Mouse (Mus musculus): ENCODE data around the gene Mpp3. TPM values are rescaled to one million over a fixed set of nuclear protein-coding genes. Genes with fewer than 3 reads are reported as not detected.
A peak's percentile ranks its signal among the peaks of the same experiment; 100 is the strongest.

Mpp3 gene
- polyA plus RNA-seq, 1 experiment from 2014 or later: 0.76 TPM

- H3K36me3 ChIP-seq (ENCODE audit: control insufficient read depth, insufficient read depth): no peaks in the 10 kb centered on the region
- WGBS (ENCODE audit: insufficient replicate concordance): 69% methylated on average over 12 of the region's 12 CpGs
- no peaks in the 10 kb centered on the region for H3K9me3 ChIP-seq (replicated peaks; ENCODE audit: control insufficient read depth, low read length)
- no peak overlapping the region for H3K4me3 ChIP-seq (ENCODE audit: low read depth, low read length)
- ATAC-seq (ENCODE audit: low read depth): no peak
- H3K27me3 ChIP-seq (ENCODE audit: control insufficient read depth, insufficient read depth, low read depth, low read length): peaks cover 3% of the 10 kb centered on the region; the same call in 1 of the 2 replicates
- no peak overlapping the region for H3K4me2 ChIP-seq (ENCODE audit: low read depth, low read length)
- H3K27ac ChIP-seq (ENCODE audit: low read length): no peak overlapping the region
- no peaks in the 10 kb centered on the region for H3K4me1 ChIP-seq (ENCODE audit: control insufficient read depth, low read depth, low read length)
- H3K9ac ChIP-seq (ENCODE audit: low read depth, low read length): no peak overlapping the region
These were observed 4.9 kb upstream of the Mpp3 start for GRCm38 (mm10) chr11:102033055-102033591.

GRCm38 (mm10) chr11:102031149-102031548 lies 2.9 kb upstream of the Mpp3 start:
- H3K4me2 ChIP-seq (ENCODE audit: low read depth, low read length): no peak overlapping the region
- no peak overlapping the region for H3K27ac ChIP-seq (ENCODE audit: low read length)
- H3K27me3 ChIP-seq (ENCODE audit: control insufficient read depth, insufficient read depth, low read depth, low read length): peaks cover 23% of the 10 kb centered on the region
- no peaks in the 10 kb centered on the region for H3K9me3 ChIP-seq (replicated peaks; ENCODE audit: control insufficient read depth, low read length)
- peaks cover 6% of the 10 kb centered on the region for H3K4me1 ChIP-seq (ENCODE audit: control insufficient read depth, low read depth, low read length)
- H3K9ac ChIP-seq (ENCODE audit: low read depth, low read length): no peak overlapping the region
- no peaks in the 10 kb centered on the region for H3K36me3 ChIP-seq (ENCODE audit: control insufficient read depth, insufficient read depth)
- H3K4me3 ChIP-seq (ENCODE audit: low read depth, low read length): no peak overlapping the region
- 67% methylated on average over 7 of the region's 7 CpGs for WGBS (ENCODE audit: insufficient replicate concordance)
- ATAC-seq (ENCODE audit: low read depth): no peak

- Histone ChIP-seq H3K27ac (ENCODE audit: low read length) (no peak overlapping the region), H3K4me3 (ENCODE audit: low read depth, low read length) (no peak overlapping the region), H3K36me3 (ENCODE audit: control insufficient read depth, insufficient read depth) (no peaks in the 10 kb centered on the region), H3K9ac (ENCODE audit: low read depth, low read length) (no peak overlapping the region), H3K9me3 (replicated peaks; ENCODE audit: control insufficient read depth, low read length) (no peaks in the 10 kb centered on the region), H3K4me1 (ENCODE audit: control insufficient read depth, low read depth, low read length) (peaks cover 6% of the 10 kb centered on the region), H3K4me2 (ENCODE audit: low read depth, low read length) (no peak overlapping the region), H3K27me3 (ENCODE audit: control insufficient read depth, insufficient read depth, low read depth, low read length) (peaks cover 35% of the 10 kb centered on the region)
- 45% methylated on average over 7 of the region's 7 CpGs for WGBS (ENCODE audit: insufficient replicate concordance)
- ATAC-seq (ENCODE audit: low read depth): no peak
These were observed 1.7 kb upstream of the Mpp3 start for GRCm38 (mm10) chr11:102029966-102030365.

GRCm38 (mm10) chr11:102029304-102029703 lies 1.0 kb upstream of the Mpp3 start:
- H3K27ac ChIP-seq (ENCODE audit: low read length): no peak overlapping the region
- 27% methylated on average over 4 of the region's 4 CpGs for WGBS (ENCODE audit: insufficient replicate concordance)

GRCm38 (mm10) chr11:102027361-102028017 lies 772 bp downstream of the Mpp3 start:
- Histone ChIP-seq H3K4me1 (ENCODE audit: control insufficient read depth, low read depth, low read length) (peaks cover 6% of the 10 kb centered on the region), H3K4me2 (ENCODE audit: low read depth, low read length) (peak overlapping the region; percentile 78), H3K36me3 (ENCODE audit: control insufficient read depth, insufficient read depth) (no peaks in the 10 kb centered on the region), H3K9ac (ENCODE audit: low read depth, low read length) (no peak overlapping the region), H3K27ac (ENCODE audit: low read length) (no peak overlapping the region), H3K4me3 (ENCODE audit: low read depth, low read length) (no peak overlapping the region; the same call in 1 of the 2 replicates), H3K9me3 (replicated peaks; ENCODE audit: control insufficient read depth, low read length) (no peaks in the 10 kb centered on the region), H3K27me3 (ENCODE audit: control insufficient read depth, insufficient read depth, low read depth, low read length) (peaks cover 38% of the 10 kb centered on the region)
- 11% methylated on average over 12 of the region's 12 CpGs for WGBS (ENCODE audit: insufficient replicate concordance)
- no peak for ATAC-seq (ENCODE audit: low read depth)

More at GRCm38 (mm10) chr11:102029304-102029703, 1.0 kb upstream of the Mpp3 start:
- H3K4me2 ChIP-seq (ENCODE audit: low read depth, low read length): no peak overlapping the region
- H3K4me3 ChIP-seq (ENCODE audit: low read depth, low read length): no peak overlapping the region
- peaks cover 6% of the 10 kb centered on the region for H3K4me1 ChIP-seq (ENCODE audit: control insufficient read depth, low read depth, low read length)
- H3K36me3 ChIP-seq (ENCODE audit: control insufficient read depth, insufficient read depth): no peaks in the 10 kb centered on the region
- peaks cover 38% of the 10 kb centered on the region for H3K27me3 ChIP-seq (ENCODE audit: control insufficient read depth, insufficient read depth, low read depth, low read length)
- no peak for ATAC-seq (ENCODE audit: low read depth)
- H3K9me3 ChIP-seq (replicated peaks; ENCODE audit: control insufficient read depth, low read length): no peaks in the 10 kb centered on the region
- H3K9ac ChIP-seq (ENCODE audit: low read depth, low read length): no peak overlapping the region

GRCm38 (mm10) chr11:102026694-102027360 lies 1.4 kb downstream of the Mpp3 start:
- Histone ChIP-seq H3K9me3 (replicated peaks; ENCODE audit: control insufficient read depth, low read length) (no peaks in the 10 kb centered on the region), H3K27me3 (ENCODE audit: control insufficient read depth, insufficient read depth, low read depth, low read length) (peaks cover 38% of the 10 kb centered on the region), H3K9ac (ENCODE audit: low read depth, low read length) (peak overlapping the region; percentile 16; the same call in 1 of the 2 replicates), H3K4me2 (ENCODE audit: low read depth, low read length) (peak overlapping the region; percentile 78), H3K27ac (ENCODE audit: low read length) (no peak overlapping the region), H3K4me3 (ENCODE audit: low read depth, low read length) (peak overlapping the region; percentile 60), H3K36me3 (ENCODE audit: control insufficient read depth, insufficient read depth) (no peaks in the 10 kb centered on the region), H3K4me1 (ENCODE audit: control insufficient read depth, low read depth, low read length) (peaks cover 6% of the 10 kb centered on the region)
- WGBS (ENCODE audit: insufficient replicate concordance): under 1% methylated on average over 52 of the region's 73 CpGs
- ATAC-seq (ENCODE audit: low read depth): peak; percentile 73

GRCm38 (mm10) chr11:102025991-102026660 lies 2.1 kb downstream of the Mpp3 start:
- H3K27ac ChIP-seq (ENCODE audit: low read length): no peak overlapping the region
- H3K9ac ChIP-seq (ENCODE audit: low read depth, low read length): peak overlapping the region; percentile 16; the same call in 1 of the 2 replicates
- H3K4me1 ChIP-seq (ENCODE audit: control insufficient read depth, low read depth, low read length): peaks cover 6% of the 10 kb centered on the region
- no peaks in the 10 kb centered on the region for H3K9me3 ChIP-seq (replicated peaks; ENCODE audit: control insufficient read depth, low read length)
- no peak for ATAC-seq (ENCODE audit: low read depth)
- WGBS (ENCODE audit: insufficient replicate concordance): 6% methylated on average over 23 of the region's 23 CpGs
- no peaks in the 10 kb centered on the region for H3K36me3 ChIP-seq (ENCODE audit: control insufficient read depth, insufficient read depth)
- H3K4me2 ChIP-seq (ENCODE audit: low read depth, low read length): peak overlapping the region; percentile 78
- H3K27me3 ChIP-seq (ENCODE audit: control insufficient read depth, insufficient read depth, low read depth, low read length): peaks cover 38% of the 10 kb centered on the region
- peak overlapping the region; percentile 60 for H3K4me3 ChIP-seq (ENCODE audit: low read depth, low read length)

- 48% methylated on average over 7 of the region's 7 CpGs for WGBS (ENCODE audit: insufficient replicate concordance)
These were observed 2.9 kb downstream of the Mpp3 start for GRCm38 (mm10) chr11:102025354-102025753.

More at GRCm38 (mm10) chr11:102025354-102025753, 2.9 kb downstream of the Mpp3 start:
- Histone ChIP-seq H3K36me3 (ENCODE audit: control insufficient read depth, insufficient read depth) (no peaks in the 10 kb centered on the region), H3K4me1 (ENCODE audit: control insufficient read depth, low read depth, low read length) (peaks cover 6% of the 10 kb centered on the region), H3K27ac (ENCODE audit: low read length) (no peak overlapping the region), H3K9ac (ENCODE audit: low read depth, low read length) (no peak overlapping the region), H3K9me3 (replicated peaks; ENCODE audit: control insufficient read depth, low read length) (no peaks in the 10 kb centered on the region), H3K4me2 (ENCODE audit: low read depth, low read length) (no peak overlapping the region), H3K27me3 (ENCODE audit: control insufficient read depth, insufficient read depth, low read depth, low read length) (peaks cover 38% of the 10 kb centered on the region), H3K4me3 (ENCODE audit: low read depth, low read length) (no peak overlapping the region)
- no peak for ATAC-seq (ENCODE audit: low read depth)

All from liver, embryonic 16.5 days (tissue).